Mouse (Mus musculus) 3T3-L1 (cell line): ENCODE measurements around the gene Ptrh1.
A peak's percentile ranks its signal among the peaks of the same experiment; 100 is the strongest.

Experiments
- DNase-seq: peaks from one replicate; pipeline ENCODE4 v3.0.0-alpha.2; 2015; ENCODE audit warnings: low read depth, low spot score

Ptrh1 gene

DNA sequence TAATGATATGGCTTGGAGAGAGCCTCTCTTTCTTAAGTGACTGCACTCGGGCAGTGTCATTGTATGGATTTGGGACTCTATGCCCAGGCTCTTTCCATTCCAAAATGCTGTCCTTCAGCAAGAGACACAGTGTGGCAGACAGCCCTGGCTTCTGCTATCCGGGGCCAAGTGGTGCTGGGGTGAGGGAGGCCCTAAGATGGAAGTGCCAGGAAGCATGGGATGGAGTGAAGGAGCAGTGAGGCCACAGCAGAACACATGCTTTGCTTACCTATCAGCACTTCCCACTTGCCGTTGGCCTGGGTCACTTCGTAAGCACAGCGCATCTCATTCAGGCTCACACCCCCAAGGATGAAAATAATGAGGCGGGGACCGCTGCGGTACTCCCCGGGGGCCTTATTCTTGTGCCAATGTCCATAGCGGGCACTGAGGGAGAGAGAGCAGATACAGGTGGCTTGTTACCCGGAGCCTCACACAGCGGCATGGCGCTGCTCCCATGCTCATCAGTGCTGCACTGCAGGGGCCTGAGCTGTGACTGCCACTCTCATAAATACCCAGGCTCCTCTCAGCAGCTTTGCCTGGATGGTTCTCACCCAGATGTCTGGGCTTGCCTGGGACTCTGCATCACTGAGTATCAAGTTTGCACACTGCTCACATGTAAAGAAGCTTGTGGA, 20.3 kb downstream of the Ptrh1 start:
- no peak for DNase-seq

DNA sequence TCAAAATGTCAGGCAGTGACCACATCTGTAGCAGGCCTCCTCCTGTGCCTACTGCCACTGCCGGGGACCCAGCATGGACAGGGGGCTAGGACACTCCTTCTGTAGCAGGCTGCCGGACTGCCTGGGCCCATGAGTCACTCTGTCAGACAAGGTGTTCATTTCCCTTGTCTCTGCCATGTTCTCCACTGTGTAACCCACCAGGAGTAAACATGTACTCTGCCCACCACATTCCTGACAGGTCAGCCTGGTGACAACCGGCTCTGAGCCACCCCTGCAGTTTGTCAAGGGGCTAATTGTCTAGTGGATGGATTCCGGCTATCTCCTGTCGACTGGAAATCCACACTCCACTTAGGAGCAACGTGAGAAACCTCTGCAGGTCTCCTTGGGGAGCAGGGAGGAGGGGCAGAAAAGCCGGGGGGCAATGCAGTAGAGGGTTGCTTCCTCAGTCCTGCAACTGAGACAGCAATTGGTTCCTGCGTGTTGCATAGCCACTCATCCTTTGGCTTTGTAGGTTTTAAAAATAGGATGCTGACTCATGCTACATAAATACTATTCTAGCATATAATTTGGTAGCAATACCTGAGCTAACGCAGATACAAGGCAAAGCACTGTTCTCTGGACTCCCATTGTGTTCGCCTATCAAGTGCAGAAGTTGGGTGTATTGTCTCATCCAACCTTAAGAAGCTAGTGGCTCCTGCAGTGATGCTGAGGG, 22.8 kb downstream of the Ptrh1 start:
- DNase-seq: no peak

DNA sequence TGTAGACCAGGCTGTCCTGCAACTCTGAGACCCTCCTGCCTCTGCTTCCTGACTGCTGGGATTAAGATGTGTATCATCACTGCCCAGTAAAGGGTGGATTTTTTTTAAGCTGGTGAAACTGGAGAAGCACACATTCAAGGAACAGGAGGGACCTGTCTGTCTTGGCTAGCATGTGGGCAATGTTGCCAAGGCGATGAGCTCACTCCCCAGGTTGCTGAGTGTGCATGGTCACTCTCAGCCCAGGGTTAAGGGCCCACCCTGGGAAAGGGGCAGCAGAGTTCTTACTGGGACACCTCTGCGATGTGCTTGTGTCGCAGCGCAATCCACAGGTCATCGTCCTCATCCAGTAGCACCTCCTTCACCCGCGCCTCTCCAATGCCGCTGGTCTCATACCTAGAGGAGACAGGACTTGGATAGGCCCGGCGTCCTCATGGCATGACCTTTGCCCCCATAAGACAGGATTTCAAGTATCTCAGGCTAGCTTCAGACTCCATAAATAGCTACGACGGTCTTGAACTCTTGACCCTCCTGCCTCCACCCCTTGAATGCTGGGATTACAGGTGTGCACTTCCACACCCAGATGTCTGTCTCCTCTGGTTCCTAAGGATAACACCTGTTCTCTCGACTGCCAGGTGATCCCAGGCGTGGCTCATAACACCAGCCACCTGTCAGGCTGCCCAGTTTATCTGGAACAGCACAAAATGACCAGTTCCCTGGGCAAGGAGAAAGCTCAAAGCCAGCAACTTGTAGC, 33.4 kb downstream of the Ptrh1 start:
- DNase-seq: no peak

DNA sequence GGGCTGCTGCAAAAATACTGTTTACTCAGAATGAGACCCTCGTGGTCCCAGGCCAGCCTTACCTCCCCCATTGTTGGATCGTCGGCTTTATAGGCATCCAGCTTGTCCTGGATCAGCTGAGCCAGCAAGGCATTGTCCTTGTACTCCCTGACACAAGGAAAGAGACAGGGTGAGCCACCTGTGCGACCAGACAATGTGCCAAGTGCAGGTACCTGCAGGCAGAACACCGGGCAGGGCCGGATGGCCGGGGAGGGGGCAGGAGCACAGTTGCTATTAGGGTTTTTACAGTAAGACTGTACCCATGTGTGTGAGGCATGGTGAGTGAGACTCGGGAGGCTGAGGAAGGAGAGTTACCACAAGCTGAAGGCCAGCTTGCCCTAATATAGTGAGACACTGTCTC, 36.4 kb downstream of the Ptrh1 start:
- no peak for DNase-seq

DNA sequence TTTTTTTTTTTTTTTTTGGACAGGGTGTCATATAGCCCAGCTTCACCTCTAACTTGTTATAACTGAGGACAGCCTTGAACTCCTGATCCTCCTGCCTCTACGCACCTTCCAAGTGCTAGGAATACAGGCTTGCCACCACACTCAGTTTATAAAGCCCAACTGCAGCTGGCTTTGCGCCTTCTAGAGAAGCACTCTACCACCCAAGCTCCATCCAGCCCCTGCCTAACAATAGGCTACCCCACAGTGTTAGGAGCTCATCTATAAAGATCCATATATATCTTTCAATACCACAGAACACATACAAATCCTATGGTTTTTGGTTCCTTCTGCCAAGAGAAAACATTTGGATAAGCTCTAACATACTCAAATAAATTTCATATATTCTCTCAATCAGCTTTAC, 40.9 kb downstream of the Ptrh1 start:
- no peak for DNase-seq

DNA sequence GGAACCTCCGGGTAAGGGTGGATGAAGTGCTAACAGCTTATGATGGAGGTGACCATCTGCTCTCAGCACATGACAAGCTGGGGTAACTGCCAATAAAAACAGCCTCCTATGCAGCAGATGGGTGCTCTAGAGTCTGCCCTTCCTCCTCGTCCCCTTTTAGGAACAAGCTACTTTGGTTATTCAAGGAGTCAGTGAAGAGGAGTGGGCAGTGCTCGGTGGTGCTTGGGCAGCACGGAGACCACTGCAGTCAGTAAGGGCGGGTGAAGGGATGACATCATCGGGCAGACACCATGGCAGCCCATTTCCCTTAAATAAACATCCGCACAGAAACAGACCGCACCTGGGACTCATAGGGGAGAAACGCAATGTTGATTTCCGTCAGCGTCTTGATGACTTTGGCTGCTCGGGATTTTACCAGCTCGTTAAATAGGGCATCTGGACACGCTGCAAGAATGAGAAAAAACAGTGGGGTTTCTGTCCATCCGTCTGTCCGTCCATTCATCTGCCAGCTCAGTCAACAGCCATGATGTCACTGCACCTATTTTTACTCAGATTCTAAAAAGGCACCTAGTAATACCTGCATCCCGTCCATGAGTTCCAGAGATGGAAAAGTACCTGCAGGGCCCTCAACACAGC, 41.5 kb downstream of the Ptrh1 start:
- DNase-seq: no peak

DNA sequence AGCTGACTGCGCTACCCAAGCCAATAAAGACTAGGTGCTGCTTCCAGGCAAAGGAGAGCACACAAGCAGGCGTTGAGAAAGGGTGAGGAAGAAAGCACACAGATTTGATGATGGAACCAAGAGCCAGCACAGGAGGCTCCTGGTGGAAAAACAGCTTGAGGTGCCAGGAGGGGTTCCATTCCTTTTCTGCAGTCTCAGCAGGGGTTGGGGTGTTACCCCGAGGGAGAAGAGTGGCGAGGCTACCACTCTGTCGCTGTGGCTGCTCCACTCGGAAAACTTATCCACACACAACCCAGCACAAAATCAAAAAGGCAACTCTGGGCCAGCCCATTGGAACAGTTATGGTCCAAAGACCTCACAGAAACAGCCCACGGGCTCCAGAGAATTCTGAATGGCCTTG, 42.0 kb downstream of the Ptrh1 start:
- DNase-seq: no peak

DNA sequence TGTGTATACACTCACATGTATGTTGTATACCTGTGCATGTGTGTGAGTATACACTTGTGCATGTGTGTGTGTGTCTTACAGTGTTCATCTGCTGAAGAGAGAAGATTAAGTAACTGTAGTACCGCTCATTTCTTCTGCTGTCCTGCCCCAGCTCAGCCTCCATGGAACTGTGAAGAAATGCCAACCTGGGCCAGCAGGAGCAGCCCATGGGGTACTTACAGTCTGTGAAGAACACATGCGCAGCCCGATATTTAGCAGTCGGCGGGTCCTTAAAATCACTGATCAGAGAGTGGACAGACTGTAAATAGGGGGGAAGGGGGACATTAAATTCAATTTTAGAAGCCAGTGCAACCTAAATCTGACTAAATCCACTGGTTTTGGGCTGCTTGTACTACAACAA, 42.6 kb downstream of the Ptrh1 start:
- no peak for DNase-seq

DNA sequence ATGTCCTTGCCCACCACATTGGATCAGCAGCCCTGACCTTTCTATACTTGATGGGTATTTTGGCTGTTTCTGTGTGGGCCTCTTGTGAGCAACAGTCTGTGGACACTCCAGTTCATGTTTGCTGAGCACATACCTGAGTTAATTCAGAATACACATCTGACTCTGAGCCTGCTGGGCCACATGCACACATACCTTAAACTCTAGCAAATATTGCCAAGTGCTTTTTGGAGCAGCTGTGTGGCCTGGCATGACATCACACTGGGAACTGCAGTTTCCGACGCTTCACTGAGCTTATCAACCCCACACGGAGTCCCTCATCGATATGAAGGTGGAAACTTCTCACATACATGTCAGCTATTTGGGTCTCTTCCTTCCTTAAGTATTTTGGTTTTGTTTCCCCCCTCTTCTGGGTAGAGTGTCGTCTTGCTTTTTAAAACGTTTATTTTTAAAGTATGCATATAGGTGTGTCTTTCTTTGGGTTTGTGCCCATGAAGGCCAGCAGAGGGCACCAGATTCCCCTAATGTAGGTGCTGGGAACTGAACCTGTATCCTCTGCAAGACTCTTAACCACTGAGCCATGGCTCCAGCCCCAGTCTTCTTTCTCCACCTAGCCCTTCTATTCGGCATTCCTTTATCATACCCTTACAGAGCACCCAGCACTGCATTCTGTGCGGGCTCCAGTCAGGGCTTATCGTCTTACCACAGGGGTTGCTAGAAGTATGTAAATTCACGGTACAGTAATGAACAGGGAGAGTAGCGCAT, 45.6 kb downstream of the Ptrh1 start:
- peak; percentile 70 for DNase-seq

DNA sequence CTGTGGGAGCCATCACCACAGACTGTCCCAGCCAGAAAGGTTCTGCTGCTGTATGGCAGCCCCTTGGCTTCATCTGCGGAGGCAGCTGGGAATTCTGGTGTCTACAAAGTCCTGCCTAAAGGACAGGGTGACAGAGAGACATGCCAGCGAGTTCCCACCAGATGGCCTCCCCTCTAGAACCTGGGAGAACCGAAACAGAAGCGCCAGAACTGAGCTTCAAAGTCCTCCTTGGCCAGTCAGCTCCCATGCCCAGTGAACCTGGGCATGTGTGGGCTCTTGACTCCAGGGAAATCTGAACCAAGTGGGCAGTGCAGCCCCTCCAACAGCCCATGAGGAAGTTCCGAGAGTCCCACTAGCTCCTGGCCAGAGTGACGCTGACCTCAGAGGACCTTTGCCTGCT, 47.1 kb downstream of the Ptrh1 start:
- DNase-seq: no peak

DNA sequence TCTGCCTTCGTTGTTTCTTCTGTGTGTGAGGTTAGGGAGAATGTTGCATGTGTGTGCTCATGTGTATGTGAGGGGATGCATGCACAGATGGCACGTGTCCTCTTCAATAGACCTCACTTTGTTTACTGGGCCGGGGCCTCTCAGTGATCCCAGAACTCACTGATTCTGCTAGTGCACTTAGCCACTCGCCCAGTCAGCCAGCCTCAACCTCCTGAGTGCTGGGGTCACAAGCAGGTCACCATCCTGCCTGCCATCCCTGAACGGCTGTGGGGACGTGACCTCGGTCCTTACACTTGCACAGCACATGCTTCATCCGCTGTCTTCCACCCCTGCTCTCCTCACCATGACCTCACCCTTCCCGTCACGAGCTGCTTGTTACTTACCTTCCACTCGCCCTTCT, 47.6 kb downstream of the Ptrh1 start:
- DNase-seq: no peak

DNA sequence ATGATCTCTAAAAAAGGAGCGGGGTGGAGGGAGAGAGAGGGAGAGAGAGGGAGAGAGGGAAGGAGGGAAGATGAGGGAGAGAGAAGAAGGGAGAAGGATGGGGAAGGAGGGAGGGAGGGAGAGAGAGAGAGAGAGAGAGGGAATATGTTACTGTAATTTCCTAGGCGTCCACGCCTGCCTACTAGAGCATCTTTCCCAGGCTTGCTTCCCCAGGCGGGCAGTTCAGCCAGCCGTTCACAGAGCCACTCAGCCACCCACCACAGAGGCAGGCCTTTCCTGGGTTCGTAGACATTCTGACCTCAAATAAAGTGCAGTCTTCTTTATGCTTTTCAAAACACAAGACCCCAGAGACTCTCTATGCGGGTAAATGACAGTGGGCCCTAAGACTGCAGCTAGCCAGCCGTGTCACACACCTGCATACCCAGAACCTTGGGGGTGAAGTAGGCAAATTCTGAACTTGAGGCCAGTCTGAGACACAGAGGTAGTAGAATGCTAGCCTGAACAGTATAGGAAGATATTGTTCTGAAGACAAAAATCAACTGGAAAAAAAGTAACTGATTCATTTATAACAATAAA, 48.1 kb downstream of the Ptrh1 start:
- no peak for DNase-seq

DNA sequence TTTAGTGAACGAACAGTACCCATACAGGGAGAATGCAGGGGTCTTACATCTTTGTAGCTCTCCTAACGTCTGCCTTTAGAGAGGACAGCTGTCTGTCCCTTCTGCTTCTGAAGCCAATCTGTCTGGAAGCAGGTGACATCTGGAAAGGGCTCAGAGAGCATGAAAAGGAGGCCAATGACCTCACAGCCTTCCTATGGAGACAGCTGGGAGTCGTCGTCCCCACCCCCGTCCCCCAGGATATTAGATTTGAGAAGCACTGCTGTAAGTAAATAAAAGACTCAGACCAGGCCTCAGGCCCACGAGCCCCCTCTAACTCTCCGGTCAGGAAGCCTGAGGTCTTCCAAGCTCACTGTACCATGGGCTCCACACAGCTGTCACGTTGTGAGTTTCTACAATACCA, 48.6 kb downstream of the Ptrh1 start:
- no peak for DNase-seq

DNA sequence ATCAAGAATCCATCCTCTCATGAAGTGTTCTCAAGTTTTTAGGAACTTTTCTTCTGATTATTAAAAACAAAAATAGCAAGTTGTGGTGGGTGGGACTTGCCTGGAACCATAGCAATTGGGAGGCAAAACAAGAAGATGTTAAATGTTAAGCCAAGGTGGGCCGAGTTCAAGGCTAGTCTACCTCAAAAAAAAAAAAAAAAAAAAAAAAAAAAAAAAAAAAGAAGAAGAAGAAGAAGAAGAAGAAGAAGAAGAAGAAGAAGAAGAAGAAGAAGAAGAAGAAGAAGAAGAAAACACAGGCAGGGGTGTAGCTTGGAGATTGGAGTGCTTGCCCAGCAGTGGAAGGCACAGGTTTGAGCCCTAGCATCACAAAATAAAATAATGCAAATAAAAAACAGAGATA, 49.2 kb downstream of the Ptrh1 start:
- DNase-seq: no peak

DNA sequence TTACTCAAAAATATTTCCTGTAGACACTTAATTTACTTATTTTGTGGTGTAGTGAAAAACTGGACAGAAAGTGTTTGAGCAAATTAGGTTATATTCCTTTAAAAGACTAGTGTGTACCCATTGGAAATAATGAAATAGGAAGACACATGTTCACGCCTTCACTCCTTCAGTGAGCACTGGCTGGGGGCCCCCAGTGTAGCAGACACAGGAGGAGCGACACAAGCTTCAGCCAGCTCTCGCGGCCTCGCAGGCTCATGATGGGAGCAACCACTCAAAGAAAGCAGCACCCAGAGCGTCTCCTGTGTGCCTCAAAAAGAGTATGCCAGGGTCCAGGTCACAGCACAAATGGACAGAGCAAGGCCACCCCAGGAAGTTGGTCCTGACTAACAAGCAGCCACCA, 50.2 kb downstream of the Ptrh1 start:
- no peak for DNase-seq
